Mouse (Mus musculus) liver, embryonic 15.5 days (tissue): ENCODE data around the gene Dlg2. TPM values are rescaled to one million over a fixed set of nuclear protein-coding genes. Genes with fewer than 3 reads are reported as not detected.

ENCODE experiments used
- ATAC-seq: fragments of 200-750 bp; cut with Nextera tagmentation; 2 replicates; pipeline ENCODE4 v1.8.0; 2017; ENCODE audit warnings: moderate number of reproducible peaks, mild to moderate bottlenecking, moderate library complexity; ENCODE audit not compliant: insufficient read depth
- H3K27ac ChIP-seq: fragments of 300-500 bp; sonication (generic); replicated peaks from 2 replicates; pipeline ENCODE4 v1.5.1; 2015; ENCODE audit warnings: mild to moderate bottlenecking, inconsistent platforms
- H3K27me3 ChIP-seq: fragments of 300-500 bp; sonication (generic); 2 replicates; pipeline ENCODE4 v1.6.1; 2015; ENCODE audit warnings: mild to moderate bottlenecking, inconsistent platforms
- H3K36me3 ChIP-seq: fragments of 300-500 bp; sonication (generic); replicated peaks from 2 replicates; pipeline ENCODE4 v1.6.1; 2015; ENCODE audit warnings: moderate library complexity, mild to moderate bottlenecking, inconsistent platforms
- H3K4me1 ChIP-seq: fragments of 300-500 bp; sonication (generic); replicated peaks from 2 replicates; pipeline ENCODE4 v1.6.1; 2015; ENCODE audit warnings: inconsistent platforms
- H3K4me2 ChIP-seq: fragments of 300-500 bp; sonication (generic); 2 replicates; pipeline ENCODE4 v1.6.1; 2015; ENCODE audit warnings: moderate library complexity, mild to moderate bottlenecking, inconsistent platforms
- H3K4me3 ChIP-seq: fragments of 300-500 bp; sonication (generic); replicated peaks from 2 replicates; pipeline ENCODE4 v1.5.1; 2015; ENCODE audit warnings: mild to moderate bottlenecking, inconsistent platforms
- H3K9ac ChIP-seq: fragments of 300-500 bp; sonication (generic); 2 replicates; pipeline ENCODE4 v1.6.1; 2015; ENCODE audit warnings: moderate library complexity, mild to moderate bottlenecking, inconsistent platforms
- H3K9me3 ChIP-seq: fragments of 300-500 bp; sonication (generic); replicated peaks from 2 replicates; pipeline ENCODE4 v1.6.1; 2016; ENCODE audit warnings: inconsistent platforms
- WGBS: fragments of 180-500 bp; shearing (Covaris S2); methylation state at CpG from one replicate; pipeline ENCODE4 v1.1.7; 2015; ENCODE audit warnings: mixed read lengths; ENCODE audit not compliant: insufficient replicate concordance; 5-methylcytosine and 5-hydroxymethylcytosine counted together
- polyA plus RNA-seq: library from polyadenylated mRNA; unstranded; fragments of >200 nt; fragmentation: Nextera tagmentation; extraction: Ambion mirVana; gene quantifications from 2 replicates; pipeline ENCODE4 v1.2.1, GENCODE M21; 2015

The Dlg2 gene
- polyA plus RNA-seq, 1 experiment from 2014 or later = 0.60 TPM

DNA sequence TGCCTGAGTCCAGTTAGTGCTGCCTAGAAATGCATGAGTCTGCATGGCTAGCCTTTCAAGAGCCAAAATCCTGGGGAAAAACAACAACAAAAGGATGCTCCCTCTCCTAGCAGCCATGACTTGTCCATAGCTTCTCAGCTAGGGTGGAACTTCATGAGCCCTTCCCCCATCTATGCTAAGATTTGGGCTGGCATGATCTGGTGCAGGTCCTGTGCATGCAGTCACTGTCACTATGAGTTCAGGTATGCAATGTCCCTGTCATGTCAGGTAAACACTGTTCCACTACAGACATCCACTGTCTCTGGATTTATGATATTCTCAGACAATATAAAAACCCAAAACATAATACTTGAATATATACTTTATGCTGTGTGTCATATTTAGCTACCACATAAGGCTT is 1563.7 kb downstream of the Dlg2 start:
- no peaks in the 10 kb centered on the region for H3K27me3 ChIP-seq

GRCm38 (mm10) chr7:92040785-92041411 is 1564.4 kb downstream of the Dlg2 start:
- ATAC-seq = no peak
- WGBS = 15% methylated on average over 2 of the region's 2 CpGs
- Histone ChIP-seq H3K27ac (no peak overlapping the region), H3K9me3 (no peaks in the 10 kb centered on the region), H3K9ac (no peak overlapping the region), H3K4me1 (no peaks in the 10 kb centered on the region), H3K4me3 (no peak overlapping the region), H3K27me3 (no peaks in the 10 kb centered on the region), H3K36me3 (no peaks in the 10 kb centered on the region), H3K4me2 (no peak overlapping the region)

More for the DNA sequence above, 1563.7 kb downstream of the Dlg2 start:
- Histone ChIP-seq H3K27ac (no peak overlapping the region), H3K9me3 (no peaks in the 10 kb centered on the region), H3K36me3 (no peaks in the 10 kb centered on the region), H3K4me2 (no peak overlapping the region), H3K9ac (no peak overlapping the region), H3K4me1 (no peaks in the 10 kb centered on the region), H3K4me3 (no peak overlapping the region)
- no peak for ATAC-seq

- Histone ChIP-seq H3K4me2 (no peak overlapping the region), H3K9ac (no peak overlapping the region), H3K4me1 (no peaks in the 10 kb centered on the region), H3K27ac (no peak overlapping the region), H3K9me3 (no peaks in the 10 kb centered on the region), H3K36me3 (no peaks in the 10 kb centered on the region), H3K4me3 (no peak overlapping the region), H3K27me3 (no peaks in the 10 kb centered on the region)
- ATAC-seq = no peak
- 68% methylated on average over 1 of the region's 1 CpGs for WGBS
These were observed 1568.5 kb downstream of the Dlg2 start for GRCm38 (mm10) chr7:92044966-92045365.

DNA sequence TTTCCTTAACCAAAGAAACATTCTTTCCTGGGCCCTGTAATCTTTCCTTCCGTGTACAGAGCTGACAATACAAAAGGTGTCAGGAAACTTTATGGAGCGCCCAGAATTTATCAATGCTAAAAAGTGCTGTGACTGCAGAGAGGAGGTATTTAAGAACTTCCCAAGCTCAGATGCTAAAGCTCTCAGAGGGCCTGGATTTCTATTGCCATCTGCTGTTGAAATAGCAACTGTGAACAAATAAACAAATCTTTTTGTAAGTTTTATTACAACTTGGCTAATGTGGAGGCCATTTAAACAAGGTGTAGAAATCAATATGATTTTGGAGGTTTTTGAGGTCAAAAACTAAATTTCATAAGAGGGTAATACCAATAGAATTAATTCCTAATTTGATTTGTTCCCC is 1570.8 kb downstream of the Dlg2 start:
- ATAC-seq = no peak
- Histone ChIP-seq H3K36me3 (no peaks in the 10 kb centered on the region), H3K4me3 (no peak overlapping the region), H3K9me3 (no peaks in the 10 kb centered on the region), H3K9ac (no peak overlapping the region), H3K4me2 (no peak overlapping the region), H3K27me3 (no peaks in the 10 kb centered on the region), H3K27ac (no peak overlapping the region), H3K4me1 (no peaks in the 10 kb centered on the region)
- 31% methylated on average over 2 of the region's 2 CpGs for whole genome bisulfite sequencing

DNA sequence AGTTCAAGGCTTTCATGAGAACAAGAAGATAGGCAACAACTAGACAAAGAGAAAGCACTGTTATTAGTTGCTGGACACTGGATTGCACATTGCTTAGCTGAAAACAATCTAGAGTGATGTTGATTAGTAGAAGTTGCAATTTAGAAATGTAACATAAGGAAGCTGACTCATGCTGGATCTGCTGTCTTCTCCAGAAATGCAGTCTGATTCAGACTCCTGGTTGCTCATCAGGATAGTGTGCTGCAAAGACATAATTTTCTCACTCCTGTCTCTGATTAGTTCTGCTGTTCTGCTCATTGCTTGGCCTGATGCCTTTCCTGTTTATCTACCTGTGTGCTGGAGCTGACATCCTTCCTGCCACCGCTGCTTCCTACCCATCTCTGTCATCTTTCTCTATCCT is 1572.4 kb downstream of the Dlg2 start:
- Histone ChIP-seq H3K4me1 (no peaks in the 10 kb centered on the region), H3K27ac (no peak overlapping the region), H3K4me2 (no peak overlapping the region), H3K4me3 (no peak overlapping the region), H3K36me3 (no peaks in the 10 kb centered on the region), H3K9ac (no peak overlapping the region), H3K9me3 (no peaks in the 10 kb centered on the region), H3K27me3 (no peaks in the 10 kb centered on the region)
- WGBS = 51% methylated on average over 1 of the region's 1 CpGs
- ATAC-seq = no peak

DNA sequence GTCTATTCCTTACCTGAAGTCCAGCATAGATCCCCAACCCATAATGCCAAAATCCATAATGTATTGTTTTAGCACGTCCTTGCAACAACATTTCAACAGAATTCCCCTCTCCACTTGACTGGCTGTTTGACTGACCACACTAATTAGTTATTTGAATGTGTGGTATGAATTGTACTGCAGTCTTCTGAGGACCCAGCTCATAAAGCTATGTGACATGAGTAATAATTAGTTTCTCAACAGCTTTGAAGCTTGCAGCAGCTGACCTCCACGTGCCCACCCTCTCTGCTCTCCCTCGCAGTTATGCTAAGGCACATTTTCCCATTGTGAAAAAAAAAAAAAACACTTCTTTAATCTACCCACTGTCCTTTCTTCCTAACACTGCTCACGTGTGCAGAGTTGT is 1590.4 kb downstream of the Dlg2 start:
- no peak for ATAC-seq
- H3K9ac ChIP-seq = no peak overlapping the region
- no peaks in the 10 kb centered on the region for H3K9me3 ChIP-seq
- H3K36me3 ChIP-seq = no peaks in the 10 kb centered on the region
- 43% methylated on average over 4 of the region's 4 CpGs for WGBS
- no peak overlapping the region for H3K4me3 ChIP-seq
- no peak overlapping the region for H3K27ac ChIP-seq
- no peak overlapping the region for H3K4me2 ChIP-seq
- H3K4me1 ChIP-seq = no peaks in the 10 kb centered on the region
- no peaks in the 10 kb centered on the region for H3K27me3 ChIP-seq

GRCm38 (mm10) chr7:92087429-92087828 is 1611.0 kb downstream of the Dlg2 start:
- no peak overlapping the region for H3K4me2 ChIP-seq
- no peak overlapping the region for H3K27ac ChIP-seq
- H3K4me1 ChIP-seq = no peaks in the 10 kb centered on the region
- H3K9me3 ChIP-seq = no peaks in the 10 kb centered on the region
- no peak overlapping the region for H3K9ac ChIP-seq
- H3K36me3 ChIP-seq = no peaks in the 10 kb centered on the region
- no peaks in the 10 kb centered on the region for H3K27me3 ChIP-seq
- WGBS = 35% methylated on average over 3 of the region's 3 CpGs
- no peak for ATAC-seq
- H3K4me3 ChIP-seq = no peak overlapping the region

DNA sequence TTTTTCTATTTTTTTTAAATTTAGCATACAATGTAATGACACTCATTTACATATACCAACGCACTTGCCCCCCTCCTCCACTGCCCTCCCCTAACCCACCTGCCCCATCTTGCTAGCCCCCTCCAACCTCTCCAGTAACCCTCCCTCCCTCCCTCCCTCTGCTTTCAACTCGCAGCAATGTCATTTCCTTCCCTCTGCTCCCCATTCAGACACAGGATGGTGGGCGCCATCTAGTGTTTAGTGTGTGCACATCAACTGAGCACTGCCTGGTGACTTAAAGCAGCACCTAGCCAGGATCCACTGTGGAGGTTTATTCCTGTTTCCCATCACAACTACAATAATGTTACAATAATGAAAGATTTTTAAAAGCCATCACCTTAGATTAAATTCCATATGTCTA is 1617.4 kb downstream of the Dlg2 start:
- H3K9me3 ChIP-seq = no peaks in the 10 kb centered on the region
- no peak overlapping the region for H3K4me3 ChIP-seq
- no peak overlapping the region for H3K27ac ChIP-seq
- no peaks in the 10 kb centered on the region for H3K4me1 ChIP-seq
- ATAC-seq = no peak
- no peak overlapping the region for H3K4me2 ChIP-seq
- H3K9ac ChIP-seq = no peak overlapping the region
- no peaks in the 10 kb centered on the region for H3K27me3 ChIP-seq
- no peaks in the 10 kb centered on the region for H3K36me3 ChIP-seq
- 2% methylated on average over 3 of the region's 3 CpGs for WGBS

DNA sequence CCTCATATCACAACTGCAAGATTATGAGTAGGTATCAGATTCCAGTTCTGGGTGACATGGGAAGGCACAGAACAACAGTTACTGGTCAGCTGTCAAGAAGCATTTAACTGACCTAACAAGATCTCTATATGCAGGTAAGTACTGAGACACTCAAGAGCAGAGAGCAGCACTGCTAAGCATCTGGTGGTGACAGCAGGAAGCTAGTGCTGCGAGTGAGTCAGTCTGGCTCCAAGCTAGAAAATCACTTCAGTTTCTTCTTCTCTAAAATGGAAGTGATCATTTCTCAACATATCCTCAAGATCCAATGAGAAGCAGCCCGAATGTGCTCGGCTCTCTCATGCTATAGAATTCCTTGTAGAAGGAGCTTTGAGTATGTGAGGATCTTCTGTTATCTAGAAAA is 1618.7 kb downstream of the Dlg2 start:
- Histone ChIP-seq H3K4me1 (no peaks in the 10 kb centered on the region), H3K36me3 (no peaks in the 10 kb centered on the region), H3K9me3 (no peaks in the 10 kb centered on the region), H3K4me3 (no peak overlapping the region), H3K4me2 (no peak overlapping the region), H3K9ac (no peak overlapping the region), H3K27me3 (no peaks in the 10 kb centered on the region), H3K27ac (no peak overlapping the region)
- 33% methylated on average over 3 of the region's 3 CpGs for WGBS
- ATAC-seq = no peak

GRCm38 (mm10) chr7:92100847-92101246 is 1624.4 kb downstream of the Dlg2 start:
- WGBS = 81% methylated on average over 2 of the region's 2 CpGs
- ATAC-seq = no peak
- Histone ChIP-seq H3K27ac (no peak overlapping the region), H3K27me3 (no peaks in the 10 kb centered on the region), H3K4me1 (no peaks in the 10 kb centered on the region), H3K4me2 (no peak overlapping the region), H3K36me3 (no peaks in the 10 kb centered on the region), H3K9ac (no peak overlapping the region), H3K9me3 (no peaks in the 10 kb centered on the region), H3K4me3 (no peak overlapping the region)

DNA sequence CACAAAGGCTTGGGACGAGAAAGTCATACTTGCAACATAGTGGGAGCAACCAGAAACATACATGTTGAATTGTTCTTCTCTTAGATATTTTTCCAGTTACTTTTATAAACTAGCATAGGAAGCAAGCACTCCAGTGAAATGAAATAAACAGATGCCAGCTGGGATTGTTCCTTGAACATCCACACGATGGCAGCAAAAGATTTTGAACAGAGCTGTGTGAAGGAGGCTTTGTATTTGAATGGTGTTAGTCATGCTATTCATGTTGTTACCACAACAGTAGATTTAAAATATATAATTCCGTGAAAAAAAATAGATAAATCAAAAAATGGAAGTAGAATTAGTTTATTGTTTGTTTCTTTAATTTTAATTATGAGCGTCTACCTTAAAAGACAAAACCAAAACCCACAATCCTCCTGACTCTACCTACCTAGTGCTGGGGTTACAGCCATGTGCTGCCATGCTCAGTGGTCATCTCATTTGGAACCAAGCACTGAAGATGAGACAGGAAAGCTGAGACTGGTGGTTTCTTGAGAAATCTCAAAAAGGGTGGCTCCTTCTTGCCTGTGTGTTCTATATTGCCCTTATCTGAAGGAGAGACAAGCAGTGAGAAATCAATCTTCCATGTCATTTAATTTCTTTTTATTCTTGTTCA is 1626.5 kb downstream of the Dlg2 start:
- Histone ChIP-seq H3K9ac (no peak overlapping the region), H3K36me3 (no peaks in the 10 kb centered on the region), H3K4me3 (no peak overlapping the region), H3K9me3 (no peaks in the 10 kb centered on the region), H3K4me1 (no peaks in the 10 kb centered on the region), H3K27ac (no peak overlapping the region), H3K27me3 (no peaks in the 10 kb centered on the region), H3K4me2 (no peak overlapping the region)
- no peak for ATAC-seq
- WGBS = 13% methylated on average over 4 of the region's 4 CpGs

DNA sequence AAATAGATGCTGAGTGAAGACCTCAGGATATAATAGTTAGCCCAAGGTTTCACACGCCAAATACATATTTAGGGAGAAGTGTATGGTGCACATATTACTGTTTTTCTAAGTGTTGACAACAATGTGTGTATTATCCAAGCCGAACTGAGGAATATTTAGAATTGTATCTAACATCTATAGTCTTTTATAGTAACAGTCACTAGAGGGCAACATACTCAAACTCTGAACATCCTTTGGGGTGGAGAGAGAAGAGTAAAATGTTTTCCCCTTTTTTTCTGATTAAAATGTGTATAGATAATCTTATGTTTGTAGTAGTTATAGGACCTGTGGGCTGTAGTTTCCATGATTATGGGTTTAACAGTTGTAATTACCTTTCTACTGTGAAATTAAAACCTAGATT is 1629.0 kb downstream of the Dlg2 start:
- Histone ChIP-seq H3K4me1 (no peaks in the 10 kb centered on the region), H3K4me2 (no peak overlapping the region), H3K36me3 (no peaks in the 10 kb centered on the region), H3K4me3 (no peak overlapping the region), H3K27ac (no peak overlapping the region), H3K9me3 (no peaks in the 10 kb centered on the region), H3K27me3 (no peaks in the 10 kb centered on the region), H3K9ac (no peak overlapping the region)
- ATAC-seq = no peak
- 33% methylated on average over 2 of the region's 2 CpGs for WGBS
